Comparison of ENCODE assay signal across 9 mouse cellular contexts in the genomic region with DNA sequence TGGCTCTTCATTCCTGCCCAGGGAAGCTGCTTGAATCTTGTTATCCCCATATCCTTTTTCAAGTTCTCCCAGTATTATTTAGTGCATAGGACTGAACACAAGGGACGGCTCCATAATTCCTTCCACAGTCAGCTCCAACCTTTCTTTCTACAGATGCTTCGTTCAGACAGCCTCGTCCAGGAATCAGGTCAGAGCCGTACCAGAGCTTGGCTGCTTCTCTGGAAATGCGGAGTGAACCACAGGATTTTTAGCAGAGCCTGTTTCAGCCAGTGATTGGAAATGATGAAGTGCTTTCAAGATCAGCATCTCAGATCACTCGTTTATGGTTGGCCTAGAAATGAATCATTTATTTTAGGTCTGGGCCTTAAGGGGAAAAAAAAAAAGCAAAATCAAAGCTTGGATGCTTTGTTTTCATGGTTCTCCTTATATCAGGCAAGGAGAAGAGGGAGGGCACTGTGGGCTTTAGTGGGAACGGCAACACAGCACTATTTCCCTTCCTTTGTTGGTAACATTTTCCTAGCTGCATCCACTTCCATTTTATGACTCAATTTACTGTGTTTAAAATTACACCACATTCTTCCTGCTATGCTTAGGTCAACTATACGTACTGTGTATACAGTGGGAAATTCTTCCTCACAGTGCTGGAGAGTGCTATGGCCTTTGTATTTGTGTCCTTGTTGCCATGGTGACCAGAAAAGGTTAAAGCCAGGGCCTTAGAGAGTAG.
A peak's percentile ranks its signal among the peaks of the same experiment; 100 is the strongest.
DNase-seq lines count a peak whose midpoint lies in the region; ATAC-seq and TF ChIP-seq lines count a peak whose summit lies in the region.
"Had no signal": no experiment of that assay in that cellular context is flagged by ENCODE, and none has a peak within 500 bp of the region (broad histone marks: within the 10 kb centered on the region; RNA-seq: fewer than 3 reads in every experiment).

No protein-coding gene starts in this region.

- intact Hi-C loops in heart, postnatal 14 days (cut with DNase I), result loop anchor here (2.0 to 5.0 kb wide), 3 partner anchors 56 to 167 kb away; no protein-coding TSS in a partner anchor

- peaks cover 22% of the 10 kb centered on the region; the same call in 1 of the 2 replicates for H3K4me1 ChIP-seq in heart, postnatal 0 days (ENCODE audit: control insufficient read depth, insufficient read depth)
- H3K4me1 ChIP-seq in forebrain, embryonic 10.5 days, result peaks cover 30% of the 10 kb centered on the region
- H3K4me1 ChIP-seq in midbrain, postnatal 0 days (ENCODE audit: insufficient read depth, low read length), result 0 out of 2 replicates have a peak, but pooled peaks cover 6% of the 10 kb centered on the region

- ATAC-seq in heart, postnatal 0 days (ENCODE audit: insufficient read depth, low read depth), result peak; percentile 41; the same call in 1 of the 2 replicates
- ATAC-seq in midbrain, postnatal 0 days (ENCODE audit: low FRiP score), result 0 out of 2 replicates have a peak, but pooled peaks have one; percentile 31

- H3K4me3 ChIP-seq in heart, postnatal 0 days (ENCODE audit: low read depth, low read length), result no peak overlapping the region
- no peak overlapping the region for H3K4me3 ChIP-seq in forebrain, embryonic 10.5 days
- no peak overlapping the region for H3K4me3 ChIP-seq in midbrain, postnatal 0 days (ENCODE audit: low read depth, low read length)
- H3K4me3 ChIP-seq: megakaryocyte, embryonic 14.5 days had no signal

- WGBS in heart, postnatal 0 days, result 55% methylated on average over 8 of the region's 8 CpGs
- 60% methylated on average over 8 of the region's 8 CpGs for WGBS in forebrain, embryonic 10.5 days
- WGBS in midbrain, postnatal 0 days, result 22% methylated on average over 8 of the region's 8 CpGs

- TF ChIP-seq CTCF in heart, postnatal 0 days (IDR thresholded peaks at IDR 0.05; ENCODE audit: low read depth), result no peak
- no peak for TF ChIP-seq CTCF in midbrain, postnatal 0 days (IDR thresholded peaks at IDR 0.05)

- H3K27ac ChIP-seq in heart, postnatal 0 days (ENCODE audit: low read depth), result no peak overlapping the region; the same call in 1 of the 2 replicates
- peak overlapping the region; percentile 59; the same call in 1 of the 2 replicates for H3K27ac ChIP-seq in forebrain, embryonic 10.5 days
- peak overlapping the region; percentile 33 for H3K27ac ChIP-seq in midbrain, postnatal 0 days (ENCODE audit: low read depth, low read length)

- no peak overlapping the region for H3K9ac ChIP-seq in heart, postnatal 0 days (replicated peaks; ENCODE audit: low read depth, low read length)
- no peak overlapping the region; the same call in 1 of the 2 replicates for H3K9ac ChIP-seq in midbrain, postnatal 0 days (replicated peaks; ENCODE audit: low read length, poor library complexity, severe bottlenecking)

- no peak for TF ChIP-seq EP300 in heart, postnatal 0 days (IDR thresholded peaks at IDR 0.05; ENCODE audit: low read depth)

- no peaks in the 10 kb centered on the region for H3K27me3 ChIP-seq in heart, postnatal 0 days (ENCODE audit: control insufficient read depth, insufficient read depth, low read length)
- no peaks in the 10 kb centered on the region for H3K27me3 ChIP-seq in forebrain, embryonic 10.5 days (ENCODE audit: poor library complexity, severe bottlenecking)
- no peaks in the 10 kb centered on the region for H3K27me3 ChIP-seq in midbrain, postnatal 0 days (ENCODE audit: insufficient read depth, low read length)
- H3K27me3 ChIP-seq: megakaryocyte, embryonic 14.5 days had no signal

- H3K4me2 ChIP-seq in heart, postnatal 0 days (ENCODE audit: low read depth, low read length), result no peak overlapping the region
- no peak overlapping the region for H3K4me2 ChIP-seq in midbrain, postnatal 0 days (ENCODE audit: low read depth, low read length, poor library complexity, severe bottlenecking)

- no peaks in the 10 kb centered on the region for H3K36me3 ChIP-seq in heart, postnatal 0 days (replicated peaks; ENCODE audit: control insufficient read depth, insufficient read depth, low read length)
- H3K36me3 ChIP-seq in forebrain, embryonic 10.5 days (replicated peaks), result no peaks in the 10 kb centered on the region
- H3K36me3 ChIP-seq in midbrain, postnatal 0 days (ENCODE audit: insufficient read depth, low read length), result no peaks in the 10 kb centered on the region

- H3K9me3 ChIP-seq in heart, postnatal 0 days (replicated peaks; ENCODE audit: control insufficient read depth, low read length), result no peaks in the 10 kb centered on the region
- H3K9me3 ChIP-seq in forebrain, embryonic 10.5 days, result no peaks in the 10 kb centered on the region
- H3K9me3 ChIP-seq in midbrain, postnatal 0 days (ENCODE audit: low read length), result no peaks in the 10 kb centered on the region
- H3K9me3 ChIP-seq: megakaryocyte, embryonic 14.5 days had no signal

- no peak for DNase-seq in heart, postnatal 0 days (ENCODE audit: low spot score)
- no peak for DNase-seq in heart, postnatal 14 days
- peak; percentile 32 for DNase-seq in forebrain, embryonic 10.5 days (ENCODE audit: extremely low spot score, low spot score)
- peak; percentile 29 for DNase-seq in kidney, postnatal 14 days
- peak; percentile 41 for DNase-seq in midbrain, postnatal 0 days (ENCODE audit: low spot score)
- no peak for DNase-seq in urinary bladder, postnatal 10 days (ENCODE audit: low spot score)
- no peak for DNase-seq in frontal cortex, postnatal 10 days (ENCODE audit: low spot score in 2 of 2)
- no peak for DNase-seq in spleen, postnatal 14 days (ENCODE audit: low spot score in 2 of 2)

Comparison
In these comparisons a context has a peak if more than half of its experiments do, and no peak if none do; other contexts are left out.
1. DNase-seq: peak in forebrain, embryonic 10.5 days (single experiment), kidney, postnatal 14 days (single experiment) and midbrain, postnatal 0 days (single experiment); none in heart, postnatal 0 days (single experiment), heart, postnatal 14 days (0 of 2), urinary bladder, postnatal 10 days (single experiment), frontal cortex, postnatal 10 days (0 of 2) and spleen, postnatal 14 days (0 of 2).